Mouse (Mus musculus) hindbrain, embryonic 10.5 days (tissue): Measurements from ENCODE around the gene BC049352. TPM values are rescaled to one million over a fixed set of nuclear protein-coding genes. Genes with fewer than 3 reads are reported as not detected.

ENCODE experiments used
- DNase-seq: peaks from one replicate; pipeline ENCODE4 v3.0.0-alpha.2; 2017; ENCODE audit warnings: low spot score
- H3K27ac ChIP-seq: fragments of 300-500 bp; sonication (generic); 2 replicates; pipeline ENCODE4 v1.5.1; 2016; ENCODE audit warnings: mild to moderate bottlenecking, moderate library complexity
- H3K27me3 ChIP-seq: fragments of 300-500 bp; sonication (generic); 2 replicates; pipeline ENCODE4 v1.6.1; 2016; ENCODE audit warnings: mild to moderate bottlenecking; ENCODE audit not compliant: poor library complexity, insufficient read depth, severe bottlenecking
- H3K36me3 ChIP-seq: fragments of 300-500 bp; sonication (generic); 2 replicates; pipeline ENCODE4 v1.6.1; 2016; ENCODE audit warnings: mild to moderate bottlenecking, moderate library complexity
- H3K4me1 ChIP-seq: fragments of 300-500 bp; sonication (generic); replicated peaks from 2 replicates; pipeline ENCODE4 v1.6.1; 2016; ENCODE audit warnings: mild to moderate bottlenecking
- H3K4me3 ChIP-seq: fragments of 300-500 bp; sonication (generic); 2 replicates; pipeline ENCODE4 v1.5.1; 2016; ENCODE audit warnings: mild to moderate bottlenecking, moderate library complexity
- H3K9me3 ChIP-seq: fragments of 300-500 bp; sonication (generic); 2 replicates; pipeline ENCODE4 v1.6.1; 2016; ENCODE audit warnings: mild to moderate bottlenecking, moderate library complexity
- WGBS: fragments of 180-500 bp; shearing (Covaris S2); methylation state at CpG from one replicate; pipeline ENCODE4 v1.1.7; 2016; 5-methylcytosine and 5-hydroxymethylcytosine counted together
- polyA plus RNA-seq: library from polyadenylated mRNA; unstranded; fragments of >200 nt; fragmentation: Nextera tagmentation; extraction: Ambion mirVana; gene quantifications from 2 replicates; pipeline ENCODE4 v1.2.1, GENCODE M21; 2016

The BC049352 gene
- polyA plus RNA-seq, 1 experiment from 2014 or later, result not detected

DNA sequence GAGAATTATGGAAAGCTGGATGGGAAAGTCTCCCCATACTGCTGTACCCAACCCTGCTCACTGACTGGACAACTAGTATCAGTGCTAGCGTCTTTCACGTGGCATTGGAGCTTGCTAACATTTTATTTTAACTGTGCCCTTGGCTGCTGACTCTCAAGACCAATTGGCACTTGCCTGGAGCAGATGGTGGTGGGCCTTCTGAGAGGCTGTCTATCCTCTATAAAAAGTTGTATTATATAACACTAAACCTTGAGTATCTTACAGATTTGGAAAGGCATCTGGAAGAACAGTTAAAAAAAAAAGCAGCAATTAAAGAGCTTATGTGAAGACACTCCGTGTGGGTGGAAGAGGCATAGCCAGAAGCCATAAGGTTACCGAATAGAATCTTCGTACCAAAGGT is 11.7 kb upstream of the BC049352 start:
- Histone ChIP-seq H3K27ac (no peak overlapping the region), H3K4me3 (no peak overlapping the region), H3K4me1 (no peaks in the 10 kb centered on the region), H3K9me3 (no peaks in the 10 kb centered on the region; the same call in 1 of the 2 replicates), H3K27me3 (no peaks in the 10 kb centered on the region), H3K36me3 (no peaks in the 10 kb centered on the region)
- DNase-seq, result no peak
- WGBS, result 91% methylated on average over 5 of the region's 5 CpGs

DNA sequence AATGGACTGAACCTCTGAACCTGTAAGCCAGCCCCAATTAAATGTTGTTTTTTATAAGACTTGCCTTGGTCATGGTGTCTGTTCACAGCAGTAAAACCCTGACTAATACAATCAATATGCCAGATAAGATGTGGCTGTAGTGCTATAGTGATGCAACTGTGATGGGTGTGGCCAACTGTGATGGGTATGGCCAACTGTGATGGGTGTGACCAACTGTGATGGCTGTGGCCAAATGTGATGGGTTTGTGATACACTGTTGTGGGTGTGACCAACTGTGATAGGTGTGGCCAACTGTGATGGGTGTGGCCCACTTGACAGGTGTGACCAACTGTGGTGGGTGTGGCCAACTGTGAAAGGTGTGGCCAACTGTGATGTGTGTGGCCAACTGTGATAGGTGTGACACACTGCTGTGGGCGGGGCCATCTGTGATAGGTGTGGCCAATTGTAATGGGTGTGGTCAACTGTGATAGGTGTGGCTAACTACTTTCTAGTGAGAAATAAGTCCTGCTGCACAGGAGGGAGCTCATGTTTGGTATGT is 10.7 kb upstream of the BC049352 start:
- 67% methylated on average over 1 of the region's 1 CpGs for WGBS
- Histone ChIP-seq H3K4me3 (no peak overlapping the region), H3K27me3 (no peaks in the 10 kb centered on the region), H3K9me3 (no peaks in the 10 kb centered on the region; the same call in 1 of the 2 replicates), H3K27ac (no peak overlapping the region), H3K36me3 (no peaks in the 10 kb centered on the region), H3K4me1 (no peaks in the 10 kb centered on the region)
- DNase-seq, result no peak

DNA sequence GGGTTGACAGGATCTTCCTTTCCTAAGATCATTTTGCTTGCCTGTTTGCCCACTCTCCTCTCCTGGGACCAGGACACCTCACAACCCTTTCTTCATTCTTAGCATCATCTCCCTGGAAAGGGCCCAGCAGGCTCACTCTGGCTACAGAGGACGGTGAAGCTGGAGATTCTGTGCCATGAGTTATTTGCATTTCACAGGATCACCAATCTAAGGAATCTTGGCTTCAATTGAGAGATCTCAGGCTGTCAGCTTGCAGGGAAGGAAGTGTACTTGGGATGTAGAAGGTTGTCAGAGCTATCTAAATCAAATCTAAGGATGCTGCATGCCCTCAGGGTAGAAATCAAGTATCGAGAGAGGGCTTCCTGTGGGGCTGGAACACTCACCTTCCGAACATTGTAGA is 8.3 kb upstream of the BC049352 start:
- Histone ChIP-seq H3K4me3 (no peak overlapping the region), H3K9me3 (no peaks in the 10 kb centered on the region; the same call in 1 of the 2 replicates), H3K27ac (no peak overlapping the region), H3K4me1 (no peaks in the 10 kb centered on the region), H3K36me3 (no peaks in the 10 kb centered on the region), H3K27me3 (no peaks in the 10 kb centered on the region)
- 73% methylated on average over 3 of the region's 3 CpGs for WGBS
- DNase-seq, result no peak

DNA sequence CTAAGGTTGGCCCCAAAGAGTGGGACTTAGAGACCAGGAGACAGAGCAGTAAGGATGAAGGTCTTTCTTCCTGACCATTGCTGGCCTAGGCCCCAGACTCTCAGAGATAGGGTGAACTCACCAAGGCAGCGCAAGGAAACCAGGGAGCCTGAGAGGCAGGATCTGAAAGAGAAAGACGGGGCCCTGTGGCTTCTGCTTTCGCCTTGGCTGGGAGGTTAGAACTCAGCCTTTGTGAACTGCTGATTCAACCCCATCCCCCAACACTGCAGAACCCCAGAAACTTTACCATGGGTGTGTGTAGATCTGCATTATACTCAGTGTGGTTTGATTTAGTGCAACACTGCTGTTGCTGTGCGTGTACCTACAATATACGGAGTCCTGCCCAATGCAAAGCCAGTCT is 2.5 kb upstream of the BC049352 start:
- Histone ChIP-seq H3K27ac (no peak overlapping the region), H3K27me3 (no peaks in the 10 kb centered on the region), H3K4me3 (no peak overlapping the region), H3K36me3 (no peaks in the 10 kb centered on the region), H3K9me3 (no peaks in the 10 kb centered on the region), H3K4me1 (0 out of 2 replicates have a peak, but pooled peaks cover 4% of the 10 kb centered on the region)
- WGBS, result 87% methylated on average over 5 of the region's 5 CpGs
- no peak for DNase-seq

DNA sequence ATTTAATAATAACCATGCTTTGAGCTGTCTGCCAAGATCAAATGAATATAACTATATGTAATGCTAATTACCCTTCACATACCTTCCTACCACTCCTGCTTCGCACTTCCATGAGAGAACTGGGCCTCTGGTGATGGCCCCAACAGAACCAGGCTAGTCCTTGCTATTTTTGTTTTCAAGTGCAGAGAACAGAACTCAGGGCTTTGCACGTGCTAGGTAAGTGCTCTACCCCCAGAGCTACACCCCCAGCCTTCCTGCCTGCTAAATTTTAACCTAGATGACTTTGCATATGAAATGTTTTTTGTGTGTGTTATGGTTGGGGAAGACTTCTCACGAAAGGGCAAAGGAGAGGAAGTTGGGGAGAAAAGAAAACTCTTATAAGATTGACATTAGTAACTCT is 714 bp downstream of the BC049352 start:
- Histone ChIP-seq H3K4me3 (no peak overlapping the region), H3K9me3 (no peaks in the 10 kb centered on the region), H3K27ac (no peak overlapping the region), H3K4me1 (0 out of 2 replicates have a peak, but pooled peaks cover 4% of the 10 kb centered on the region), H3K27me3 (no peaks in the 10 kb centered on the region), H3K36me3 (no peaks in the 10 kb centered on the region)
- no peak for DNase-seq
- WGBS, result 64% methylated on average over 3 of the region's 3 CpGs

DNA sequence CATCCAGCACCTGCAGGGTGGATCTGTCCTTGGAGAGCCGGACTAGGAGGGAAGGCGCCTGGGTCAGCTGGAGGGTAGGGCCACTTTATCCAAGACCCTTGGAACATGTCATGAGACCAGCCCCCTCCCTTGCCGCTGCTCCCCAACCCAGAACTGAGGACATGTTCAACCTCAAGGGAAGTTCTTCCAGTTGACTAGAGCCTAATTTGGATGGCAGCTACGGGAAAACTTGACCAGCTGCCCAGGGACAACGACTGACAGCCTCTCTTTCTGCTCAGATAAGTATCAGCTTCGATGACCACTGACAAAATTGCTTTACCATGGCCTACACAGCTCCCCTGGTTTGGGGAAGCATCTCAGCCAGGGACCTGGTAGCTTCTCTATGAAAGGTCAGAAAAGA is 1.5 kb downstream of the BC049352 start:
- Histone ChIP-seq H3K4me1 (0 out of 2 replicates have a peak, but pooled peaks cover 4% of the 10 kb centered on the region), H3K9me3 (no peaks in the 10 kb centered on the region), H3K4me3 (no peak overlapping the region), H3K36me3 (no peaks in the 10 kb centered on the region), H3K27me3 (no peaks in the 10 kb centered on the region), H3K27ac (no peak overlapping the region)
- WGBS, result 89% methylated on average over 6 of the region's 6 CpGs
- no peak for DNase-seq

DNA sequence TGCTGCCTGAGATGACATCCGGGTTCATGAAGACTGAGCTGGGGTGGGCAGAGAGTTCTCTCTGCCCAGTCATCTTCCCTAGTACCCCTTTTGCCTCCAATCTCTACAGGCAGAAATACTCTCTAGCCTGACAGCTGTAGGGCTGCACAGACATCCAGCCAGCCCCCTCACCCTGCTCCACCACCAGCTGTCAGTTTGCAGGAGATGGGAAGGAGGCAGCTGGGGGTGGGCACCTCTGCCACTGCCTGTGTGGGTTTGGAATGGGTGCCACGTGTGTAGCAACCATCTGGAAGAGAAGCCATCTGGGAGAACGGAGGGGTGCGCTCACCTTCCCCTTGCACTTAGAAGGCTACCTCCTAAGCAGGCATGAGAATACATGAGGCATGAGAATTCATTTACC is 3.4 kb downstream of the BC049352 start:
- DNase-seq, result no peak
- no peaks in the 10 kb centered on the region for H3K9me3 ChIP-seq
- no peaks in the 10 kb centered on the region for H3K27me3 ChIP-seq
- 0 out of 2 replicates have a peak, but pooled peaks cover 4% of the 10 kb centered on the region for H3K4me1 ChIP-seq
- H3K4me3 ChIP-seq, result no peak overlapping the region
- no peaks in the 10 kb centered on the region for H3K36me3 ChIP-seq
- H3K27ac ChIP-seq, result no peak overlapping the region
- 80% methylated on average over 4 of the region's 4 CpGs for WGBS

DNA sequence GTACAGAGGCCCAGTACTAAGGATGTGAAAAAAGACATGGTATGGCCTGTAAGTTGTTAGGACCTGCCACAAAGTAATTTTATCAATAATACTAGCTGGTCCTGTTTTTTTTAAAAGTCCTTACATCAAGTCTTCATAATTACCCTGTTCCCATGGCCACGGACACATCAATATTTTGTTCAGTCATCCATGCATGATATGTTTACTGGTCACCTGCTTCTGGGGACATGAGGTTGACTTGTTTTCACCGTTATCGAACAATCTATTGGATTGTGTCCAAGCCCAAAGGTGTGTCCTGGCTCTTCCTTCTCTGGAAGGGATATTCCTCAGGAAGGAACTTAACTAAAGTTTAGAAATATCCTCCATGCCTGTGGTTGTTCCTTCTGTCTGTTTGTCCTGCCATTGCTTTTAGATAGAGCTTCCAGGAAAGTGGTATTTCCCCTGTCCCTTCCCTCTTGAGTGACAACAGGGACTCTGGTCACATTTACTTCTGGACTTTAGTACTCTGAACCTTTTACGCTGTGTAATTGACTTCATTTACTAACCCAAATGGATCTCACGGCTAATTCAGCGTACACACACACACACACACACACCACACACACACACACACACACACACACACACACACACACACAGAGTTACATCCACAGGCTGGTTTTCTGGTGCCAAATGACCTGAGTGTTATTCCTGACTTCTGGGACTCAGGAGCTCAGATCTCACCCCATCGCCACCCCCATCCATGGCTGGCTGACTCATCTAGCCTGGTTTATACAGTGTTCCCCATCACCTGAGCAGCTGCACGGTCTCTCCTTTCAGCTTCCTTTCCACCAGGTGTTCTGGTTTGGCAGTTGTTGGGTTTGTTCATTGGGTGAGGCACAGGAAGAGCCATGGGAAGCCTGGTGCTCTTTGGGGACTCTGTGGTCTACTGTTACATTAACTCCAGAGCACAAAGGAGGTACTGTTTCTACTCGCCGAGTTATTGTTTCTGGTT is 7.1 kb downstream of the BC049352 start:
- Histone ChIP-seq H3K9me3 (no peaks in the 10 kb centered on the region), H3K27ac (no peak overlapping the region), H3K4me3 (no peak overlapping the region), H3K27me3 (no peaks in the 10 kb centered on the region), H3K4me1 (no peaks in the 10 kb centered on the region), H3K36me3 (no peaks in the 10 kb centered on the region)
- WGBS, result 93% methylated on average over 10 of the region's 10 CpGs
- no peak for DNase-seq

DNA sequence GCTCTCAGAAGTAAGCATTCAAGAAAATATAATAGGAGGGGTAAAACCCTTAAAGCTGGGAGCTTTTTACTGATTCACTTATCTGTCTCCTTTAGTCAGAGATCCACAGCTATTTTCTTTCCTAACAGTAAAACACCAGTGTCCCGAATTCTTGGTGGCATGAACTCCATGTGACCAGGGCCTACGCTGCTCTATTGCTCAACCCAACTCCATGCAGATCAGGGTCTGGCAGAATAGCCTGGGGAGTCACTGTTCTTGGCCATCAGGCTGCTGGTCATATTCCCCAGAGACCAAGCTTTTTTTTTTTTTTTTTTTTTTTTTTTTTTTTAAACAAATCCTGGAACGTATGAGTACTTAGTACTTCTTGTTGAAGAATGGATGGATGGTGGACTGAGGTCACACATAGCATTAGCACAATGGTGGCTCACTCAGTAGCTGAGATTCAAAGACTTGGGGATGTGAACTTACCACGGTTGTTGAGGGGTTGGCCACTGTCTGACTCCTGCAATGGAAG is 7.9 kb downstream of the BC049352 start:
- DNase-seq, result no peak
- Histone ChIP-seq H3K9me3 (no peaks in the 10 kb centered on the region), H3K4me3 (no peak overlapping the region), H3K36me3 (no peaks in the 10 kb centered on the region), H3K27ac (no peak overlapping the region), H3K4me1 (no peaks in the 10 kb centered on the region), H3K27me3 (no peaks in the 10 kb centered on the region)
- 85% methylated on average over 4 of the region's 4 CpGs for WGBS

DNA sequence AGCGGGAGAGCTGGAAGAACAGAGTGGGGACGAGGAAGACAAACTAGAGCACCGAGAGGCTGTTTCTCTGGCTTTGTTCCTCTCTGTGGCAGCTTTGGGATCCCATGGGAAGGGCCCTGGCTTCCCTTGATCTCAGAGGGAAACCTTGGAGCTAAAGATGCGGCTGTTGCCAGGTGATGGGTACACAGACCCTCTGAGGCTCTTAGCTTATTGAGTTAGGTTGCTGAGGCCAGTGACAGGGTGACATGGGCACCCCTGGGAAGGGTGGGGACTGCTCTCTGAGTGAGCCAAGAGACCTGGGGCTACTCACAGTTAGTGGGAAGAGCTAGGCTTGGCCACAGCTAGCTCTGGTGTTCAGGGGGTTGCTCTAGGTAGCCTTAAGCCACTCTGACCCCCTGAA is 13.7 kb downstream of the BC049352 start:
- DNase-seq, result no peak
- 77% methylated on average over 4 of the region's 4 CpGs for WGBS
- H3K27ac ChIP-seq, result no peak overlapping the region

DNA sequence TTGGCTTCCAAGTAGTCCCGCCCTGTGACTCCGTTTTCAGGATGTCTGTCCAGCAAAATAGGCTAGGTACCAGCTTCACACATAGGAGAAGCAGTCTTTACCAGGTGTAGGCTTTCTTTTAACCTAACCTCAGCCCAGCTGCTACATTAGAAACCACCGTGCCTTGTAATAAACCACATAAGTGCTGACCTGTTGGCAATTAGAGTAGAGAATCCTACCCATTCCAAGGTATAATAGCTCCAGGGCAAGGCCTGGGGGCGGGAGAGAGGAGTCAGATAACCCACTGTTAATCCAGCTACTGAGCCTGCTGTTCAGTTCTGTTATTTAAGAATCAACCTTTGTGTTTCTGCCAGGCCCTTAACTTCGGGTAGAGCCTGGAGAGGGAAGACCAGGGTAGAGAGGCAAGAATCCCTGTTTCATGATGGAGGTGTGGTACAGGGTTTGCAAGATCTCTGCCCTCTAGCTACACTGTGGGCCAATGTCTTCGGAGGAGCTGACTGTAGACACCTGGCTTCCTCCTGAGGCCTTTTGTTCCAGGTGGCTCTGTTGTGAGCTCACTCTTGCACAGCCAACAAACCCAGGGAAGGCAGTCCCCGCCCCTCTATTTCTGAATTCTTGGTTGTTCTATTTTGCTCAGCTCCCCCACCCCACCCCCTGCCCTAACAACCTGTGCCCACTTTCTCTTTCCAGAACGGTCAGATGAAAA is 14.5 kb downstream of the BC049352 start:
- Histone ChIP-seq H3K4me1 (no peaks in the 10 kb centered on the region; the same call in 1 of the 2 replicates), H3K9me3 (no peaks in the 10 kb centered on the region), H3K36me3 (no peaks in the 10 kb centered on the region), H3K27ac (no peak overlapping the region), H3K4me3 (no peak overlapping the region), H3K27me3 (no peaks in the 10 kb centered on the region)
- DNase-seq, result no peak
- WGBS, result 80% methylated on average over 8 of the region's 8 CpGs

More for the DNA sequence above, 13.7 kb downstream of the BC049352 start:
- H3K9me3 ChIP-seq, result no peaks in the 10 kb centered on the region
- no peaks in the 10 kb centered on the region for H3K36me3 ChIP-seq
- H3K27me3 ChIP-seq, result no peaks in the 10 kb centered on the region
- no peaks in the 10 kb centered on the region; the same call in 1 of the 2 replicates for H3K4me1 ChIP-seq
- no peak overlapping the region for H3K4me3 ChIP-seq

DNA sequence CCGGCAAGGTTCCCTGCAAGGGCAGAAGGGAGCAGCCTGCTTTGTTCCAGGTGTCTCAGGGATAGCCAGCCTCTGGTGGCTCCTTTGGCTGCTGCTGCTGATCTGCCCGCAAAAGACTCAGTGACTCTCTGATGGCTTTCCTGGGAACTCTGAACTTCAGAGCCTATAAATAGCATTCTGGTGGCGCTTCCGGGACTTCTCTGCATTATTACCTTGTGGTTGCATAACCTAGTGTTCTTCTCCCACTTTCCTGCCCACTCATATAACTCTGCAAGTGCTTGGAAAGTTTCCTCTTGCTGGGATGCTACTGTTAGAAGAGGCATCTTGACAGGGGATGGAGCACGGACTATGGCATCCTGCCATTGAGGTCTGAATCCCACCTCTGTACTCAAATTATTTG is 15.7 kb downstream of the BC049352 start:
- no peak overlapping the region for H3K4me3 ChIP-seq
- H3K9me3 ChIP-seq, result no peaks in the 10 kb centered on the region
- no peak for DNase-seq
- 92% methylated on average over 5 of the region's 5 CpGs for WGBS
- H3K4me1 ChIP-seq, result no peaks in the 10 kb centered on the region; the same call in 1 of the 2 replicates
- no peaks in the 10 kb centered on the region for H3K27me3 ChIP-seq
- no peaks in the 10 kb centered on the region for H3K36me3 ChIP-seq
- no peak overlapping the region for H3K27ac ChIP-seq
